Mouse (Mus musculus): ENCODE results near the gene Galnt13.

GRCm38 (mm10) chr2:54778790-54779273, 342.7 kb downstream of the Galnt13 start:
- TF ChIP-seq CTCF (IDR thresholded peaks at IDR 0.05; ENCODE audit: low read depth, low read length), result no peak
- no peak for TF ChIP-seq TAL1 (conservative IDR thresholded peaks at IDR 0.05; ENCODE audit: low read depth, low read length)

All from G1E (cell line).